Comparison of ENCODE assay signal across 10 mouse cellular contexts in genomic region chr7:137266575-137266974, GRCm38 (mm10). TPM values are rescaled to one million over a fixed set of nuclear protein-coding genes. Genes with fewer than 3 reads are reported as not detected.
A peak's percentile ranks its signal among the peaks of the same experiment; 100 is the strongest.
DNase-seq lines count a peak whose midpoint lies in the region; ATAC-seq lines count a peak whose summit lies in the region.
"Had no signal": no experiment of that assay in that cellular context is flagged by ENCODE, and none has a peak within 500 bp of the region (broad histone marks: within the 10 kb centered on the region; RNA-seq: fewer than 3 reads in every experiment).

No protein-coding gene starts in this region.

- no peak overlapping the region for H3K4me3 ChIP-seq in neural tube, embryonic 11.5 days (ENCODE audit: low read depth, low read length)
- no peak overlapping the region for H3K4me3 ChIP-seq in embryonic facial prominence, embryonic 14.5 days (ENCODE audit: low read depth, low read length)
- 0 out of 2 replicates have a peak overlapping the region, but pooled peaks have one; percentile 0 for H3K4me3 ChIP-seq in limb, embryonic 12.5 days (replicated peaks)
- H3K4me3 ChIP-seq in intestine, embryonic 15.5 days (replicated peaks) = no peak overlapping the region

- no peak overlapping the region for H3K4me2 ChIP-seq in neural tube, embryonic 11.5 days (ENCODE audit: low read depth)
- H3K4me2 ChIP-seq in embryonic facial prominence, embryonic 14.5 days (ENCODE audit: low read depth, low read length) = peak overlapping the region; percentile 36; the same call in 1 of the 2 replicates
- H3K4me2 ChIP-seq in limb, embryonic 12.5 days = peak overlapping the region; percentile 32
- H3K4me2 ChIP-seq in intestine, embryonic 15.5 days (replicated peaks) = no peak overlapping the region

- WGBS in neural tube, embryonic 11.5 days = 14% methylated on average over 17 of the region's 17 CpGs
- 15% methylated on average over 15 of the region's 17 CpGs for WGBS in embryonic facial prominence, embryonic 14.5 days
- WGBS in limb, embryonic 12.5 days = 5% methylated on average over 17 of the region's 17 CpGs
- 26% methylated on average over 17 of the region's 17 CpGs for WGBS in intestine, embryonic 15.5 days

- peaks cover 24% of the 10 kb centered on the region for H3K4me1 ChIP-seq in neural tube, embryonic 11.5 days (ENCODE audit: control insufficient read depth, insufficient read depth, low read length)
- H3K4me1 ChIP-seq in embryonic facial prominence, embryonic 14.5 days (ENCODE audit: control insufficient read depth, insufficient read depth, low read length) = peaks cover 59% of the 10 kb centered on the region
- H3K4me1 ChIP-seq in limb, embryonic 12.5 days (replicated peaks) = peaks cover 63% of the 10 kb centered on the region
- no peaks in the 10 kb centered on the region for H3K4me1 ChIP-seq in intestine, embryonic 15.5 days (replicated peaks)

- no peaks in the 10 kb centered on the region for H3K36me3 ChIP-seq in neural tube, embryonic 11.5 days (ENCODE audit: control insufficient read depth, insufficient read depth, low read length)
- no peaks in the 10 kb centered on the region for H3K36me3 ChIP-seq in embryonic facial prominence, embryonic 14.5 days (ENCODE audit: control insufficient read depth, insufficient read depth, low read length)
- no peaks in the 10 kb centered on the region for H3K36me3 ChIP-seq in limb, embryonic 12.5 days
- no peaks in the 10 kb centered on the region for H3K36me3 ChIP-seq in intestine, embryonic 15.5 days

- no peaks in the 10 kb centered on the region for H3K27me3 ChIP-seq in neural tube, embryonic 11.5 days (ENCODE audit: control insufficient read depth, insufficient read depth, low read length)
- 0 out of 2 replicates have a peak, but pooled peaks cover 4% of the 10 kb centered on the region for H3K27me3 ChIP-seq in embryonic facial prominence, embryonic 14.5 days (replicated peaks; ENCODE audit: control insufficient read depth, insufficient read depth, low read length)
- peaks cover 8% of the 10 kb centered on the region for H3K27me3 ChIP-seq in limb, embryonic 12.5 days
- peaks cover 11% of the 10 kb centered on the region; the same call in 1 of the 2 replicates for H3K27me3 ChIP-seq in intestine, embryonic 15.5 days (replicated peaks)

- peak; percentile 53 for DNase-seq in neural tube, embryonic 11.5 days (ENCODE audit: low spot score)
- no peak for DNase-seq in neural tube, embryonic 10.5 days (ENCODE audit: extremely low spot score, low spot score)
- DNase-seq in embryonic facial prominence, embryonic 14.5 days (ENCODE audit: low spot score) = no peak
- peak; percentile 60 for DNase-seq in retina, embryonic 14.5 days (ENCODE audit: low spot score)
- no peak for DNase-seq in spleen, postnatal 14 days (ENCODE audit: low spot score in 2 of 2)
- DNase-seq: kidney, postnatal 10 days; liver had no signal

- ATAC-seq in neural tube, embryonic 11.5 days (ENCODE audit: insufficient read depth, low FRiP score, low TSS enrichment) = peak; percentile 41; the same call in 1 of the 2 replicates
- ATAC-seq in embryonic facial prominence, embryonic 14.5 days (ENCODE audit: low read depth) = no peak
- ATAC-seq in limb, embryonic 12.5 days (ENCODE audit: insufficient number of reproducible peaks, insufficient read depth, low FRiP score, low TSS enrichment, low read depth) = no peak
- no peak for ATAC-seq in intestine, embryonic 15.5 days

- H3K9ac ChIP-seq in neural tube, embryonic 11.5 days (ENCODE audit: low read length) = no peak overlapping the region
- no peak overlapping the region for H3K9ac ChIP-seq in embryonic facial prominence, embryonic 14.5 days (ENCODE audit: low read depth, low read length)
- no peak overlapping the region; the same call in 1 of the 2 replicates for H3K9ac ChIP-seq in limb, embryonic 12.5 days (replicated peaks)
- no peak overlapping the region for H3K9ac ChIP-seq in intestine, embryonic 15.5 days

- H3K27ac ChIP-seq in neural tube, embryonic 11.5 days (ENCODE audit: low read depth, low read length) = no peak overlapping the region
- 0 out of 2 replicates have a peak overlapping the region, but pooled peaks have one; percentile 28 for H3K27ac ChIP-seq in embryonic facial prominence, embryonic 14.5 days (replicated peaks; ENCODE audit: low read depth, low read length)
- 0 out of 2 replicates have a peak overlapping the region, but pooled peaks have one; percentile 25 for H3K27ac ChIP-seq in limb, embryonic 12.5 days
- no peak overlapping the region for H3K27ac ChIP-seq in intestine, embryonic 15.5 days
- H3K27ac ChIP-seq: macrophage had no signal

- H3K9me3 ChIP-seq in neural tube, embryonic 11.5 days (ENCODE audit: control insufficient read depth, low read length) = no peaks in the 10 kb centered on the region
- no peaks in the 10 kb centered on the region for H3K9me3 ChIP-seq in embryonic facial prominence, embryonic 14.5 days (ENCODE audit: control insufficient read depth, low read length)
- H3K9me3 ChIP-seq in limb, embryonic 12.5 days = no peaks in the 10 kb centered on the region
- no peaks in the 10 kb centered on the region for H3K9me3 ChIP-seq in intestine, embryonic 15.5 days

RNA-seq across cellular contexts. Expression of gene Ebf3, which starts 47.7 kb away (rescaled TPM):
- 12.9 and 13.0 TPM in 2 replicates for polyA plus RNA-seq in neural tube, embryonic 11.5 days (2014; fragmentation: Nextera tagmentation; extraction: Ambion mirVana)
- polyA plus RNA-seq in embryonic facial prominence, embryonic 14.5 days (2014; fragmentation: Nextera tagmentation; extraction: Ambion mirVana) = 7.4 and 9.1 TPM in 2 replicates
- 16.9 and 17.6 TPM in 2 replicates for polyA plus RNA-seq in limb, embryonic 12.5 days (2016; fragmentation: Nextera tagmentation; extraction: Ambion mirVana)
- polyA plus RNA-seq in intestine, embryonic 15.5 days (2015; fragmentation: Nextera tagmentation; extraction: Ambion mirVana) = 0.88 and 1.3 TPM in 2 replicates
- polyA plus RNA-seq: macrophage had no signal

Comparison
In these comparisons a context has a peak if more than half of its experiments do, and no peak if none do; other contexts are left out.
1. DNase-seq: peak in neural tube, embryonic 11.5 days (single experiment) and retina, embryonic 14.5 days (single experiment); none in neural tube, embryonic 10.5 days (single experiment), embryonic facial prominence, embryonic 14.5 days (single experiment) and spleen, postnatal 14 days (0 of 2).
2. H3K27ac ChIP-seq: peak in embryonic facial prominence, embryonic 14.5 days (single experiment) and limb, embryonic 12.5 days (single experiment); none in neural tube, embryonic 11.5 days (single experiment) and intestine, embryonic 15.5 days (single experiment).
3. H3K4me2 ChIP-seq: peak in embryonic facial prominence, embryonic 14.5 days (single experiment) and limb, embryonic 12.5 days (single experiment); none in neural tube, embryonic 11.5 days (single experiment) and intestine, embryonic 15.5 days (single experiment).